Mouse (Mus musculus) embryo, embryonic 9.5 days (tissue): Measurements from ENCODE around the gene Iqub.

Experiments
- DNase-seq: peaks from one replicate; pipeline ENCODE4 v3.0.0-alpha.2; 2017; ENCODE audit errors: extremely low spot score

Gene Iqub

DNA sequence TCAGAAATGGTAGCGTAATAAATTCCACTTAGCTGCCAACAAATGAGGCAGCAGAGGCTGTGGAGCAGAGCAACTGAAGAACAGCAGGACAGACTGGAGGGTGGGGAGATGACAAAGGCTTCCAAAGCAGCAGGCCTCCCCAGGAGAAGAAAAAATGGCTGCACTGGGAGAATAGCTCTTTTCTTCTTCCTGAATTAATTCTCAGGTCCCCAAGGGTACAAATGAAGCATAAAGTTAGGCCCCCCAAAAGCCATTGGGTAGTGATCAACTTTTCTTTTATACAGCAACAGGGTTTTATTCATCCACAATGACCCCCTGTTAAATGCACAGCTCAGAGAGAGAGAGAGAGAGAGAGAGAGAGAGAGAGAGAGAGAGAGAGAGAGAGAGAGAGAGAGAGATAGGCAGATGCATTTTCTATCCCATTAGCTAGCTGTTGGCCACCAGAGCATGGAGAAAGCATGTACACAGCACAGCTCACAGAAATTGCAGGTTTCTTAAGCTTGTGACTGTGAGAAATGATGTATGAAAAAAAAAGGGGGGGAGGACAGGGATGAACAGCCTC is 44.2 kb downstream of the Iqub start:
- DNase-seq: no peak

DNA sequence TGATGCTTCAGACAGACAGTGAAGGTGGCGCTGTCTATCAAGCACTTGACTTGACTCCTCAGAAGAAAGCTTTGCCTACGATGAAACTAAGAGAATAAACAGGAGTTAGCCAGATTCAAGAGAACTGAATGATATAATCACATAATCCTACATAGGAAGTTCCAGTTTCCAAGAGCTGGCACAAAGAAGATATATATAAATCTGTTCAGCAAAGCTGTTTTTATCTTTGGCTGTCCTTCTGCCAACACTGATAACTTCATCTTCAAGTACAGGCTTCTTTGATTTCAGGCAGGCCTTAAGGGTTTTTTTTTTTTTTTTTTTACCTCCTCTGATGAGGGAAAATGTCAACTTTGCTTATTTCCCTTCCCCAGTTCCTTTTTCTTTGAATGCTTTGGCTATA is 44.7 kb downstream of the Iqub start:
- no peak for DNase-seq

DNA sequence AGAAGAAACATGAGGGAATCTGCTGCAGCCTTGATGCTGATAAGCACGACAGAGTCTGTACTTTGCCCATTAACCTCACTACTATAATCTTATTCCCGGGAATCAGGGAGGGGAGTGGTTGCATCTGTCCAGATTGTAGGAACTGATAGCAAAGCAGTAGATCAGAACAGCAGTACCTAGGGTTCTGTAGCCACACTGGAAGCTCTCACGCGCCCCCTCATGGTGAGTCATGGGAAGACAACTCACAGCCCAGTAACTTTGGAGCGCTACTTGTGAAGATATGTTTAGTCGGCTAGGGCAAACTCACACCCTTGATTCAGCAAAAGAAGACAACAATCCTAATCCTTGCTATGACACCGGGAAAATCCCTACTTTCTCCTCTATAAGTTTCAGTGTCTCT is 58.8 kb downstream of the Iqub start:
- peak; percentile 14 for DNase-seq

DNA sequence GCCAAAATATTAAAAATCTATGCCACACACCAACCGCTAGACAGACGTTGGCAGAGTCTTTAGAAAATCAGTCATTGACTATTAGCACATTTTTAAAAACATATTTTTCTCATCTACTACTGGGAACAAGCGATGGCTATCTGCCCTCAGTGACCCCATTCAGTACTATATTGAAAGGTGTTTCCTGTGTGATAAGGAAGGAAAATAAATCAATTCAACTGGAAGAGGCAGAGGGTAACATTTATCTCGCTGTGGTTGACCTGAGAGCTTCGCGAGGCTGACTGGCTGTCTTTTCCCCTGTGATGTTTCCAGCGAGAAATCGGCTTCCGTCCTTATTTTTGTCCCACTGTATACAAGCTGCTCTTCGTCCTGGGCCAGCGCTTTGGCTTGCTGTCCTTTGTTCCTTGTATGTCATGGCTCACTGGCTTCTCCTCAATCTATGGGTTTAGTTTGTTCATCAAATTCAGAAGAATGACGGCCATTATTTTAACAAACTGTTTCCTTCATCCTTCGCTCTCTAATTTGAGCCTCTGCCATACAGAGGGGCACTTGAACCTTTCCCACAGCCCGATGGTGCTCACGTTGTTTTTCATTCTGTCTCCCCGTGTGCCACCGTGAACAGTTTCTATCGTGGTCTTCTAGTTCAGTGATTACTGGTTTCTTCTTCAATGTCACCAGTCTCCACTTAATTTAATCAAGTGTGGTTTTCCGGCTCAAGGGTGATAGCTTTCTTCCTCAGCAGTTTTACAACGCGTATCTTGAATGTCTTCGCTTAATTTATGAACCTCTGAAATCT is 63.6 kb downstream of the Iqub start:
- DNase-seq: no peak

DNA sequence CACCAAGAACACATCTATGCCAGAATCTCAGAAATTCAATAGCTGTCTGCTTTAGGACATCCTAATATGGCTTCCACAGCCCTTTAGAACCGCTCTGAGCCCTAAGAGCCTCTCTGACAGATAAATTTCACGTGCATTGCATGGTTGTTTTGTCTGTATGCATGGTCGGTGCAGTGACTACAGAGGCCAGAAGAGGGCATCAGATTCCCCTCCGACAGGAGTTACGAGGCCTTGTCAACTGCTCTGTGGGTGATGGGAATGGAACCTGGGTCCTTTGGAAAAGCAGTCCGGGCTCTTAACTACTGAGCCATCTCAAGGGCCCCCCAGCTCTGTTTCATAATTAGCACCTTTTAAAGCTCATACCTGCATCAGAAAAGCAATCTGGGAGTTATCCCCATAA is 64.6 kb downstream of the Iqub start:
- DNase-seq: no peak

DNA sequence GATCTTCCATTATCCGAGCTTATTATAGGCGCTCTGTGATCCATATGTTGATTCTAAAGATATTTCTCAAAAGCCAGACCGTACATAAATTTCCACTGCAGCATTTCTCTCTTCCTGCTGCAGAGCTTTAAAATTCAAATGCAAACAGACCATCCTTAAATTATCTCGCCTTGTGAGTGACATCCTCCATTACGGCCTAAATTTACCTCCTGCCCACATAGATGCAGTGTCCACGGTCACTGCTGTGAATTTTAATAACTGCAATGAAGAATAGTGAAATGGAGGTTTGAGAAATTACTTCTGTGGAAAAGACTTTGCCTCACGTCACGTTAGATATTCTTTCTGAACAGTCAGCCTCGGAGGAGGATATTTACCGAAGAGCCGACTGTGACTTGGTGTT is 98.8 kb downstream of the Iqub start:
- no peak for DNase-seq

DNA sequence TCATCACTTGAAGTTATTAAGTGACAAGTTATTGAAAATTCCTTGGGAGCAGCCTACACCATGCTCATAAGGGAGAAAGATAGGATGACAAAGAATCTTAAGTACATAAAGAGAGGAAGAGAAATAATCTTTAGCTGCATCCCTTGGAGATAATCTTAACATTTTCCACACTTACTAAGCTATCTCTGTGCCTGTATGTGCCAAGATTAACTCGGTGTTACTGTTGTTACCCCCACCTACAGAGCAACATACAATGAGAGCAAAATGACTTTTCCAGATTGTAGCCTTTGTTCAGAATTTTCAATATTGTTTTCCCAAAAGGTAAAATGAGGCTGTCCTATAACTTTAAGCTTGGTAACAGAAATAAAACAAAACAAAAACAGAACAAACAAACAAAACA is 99.4 kb downstream of the Iqub start:
- DNase-seq: no peak

DNA sequence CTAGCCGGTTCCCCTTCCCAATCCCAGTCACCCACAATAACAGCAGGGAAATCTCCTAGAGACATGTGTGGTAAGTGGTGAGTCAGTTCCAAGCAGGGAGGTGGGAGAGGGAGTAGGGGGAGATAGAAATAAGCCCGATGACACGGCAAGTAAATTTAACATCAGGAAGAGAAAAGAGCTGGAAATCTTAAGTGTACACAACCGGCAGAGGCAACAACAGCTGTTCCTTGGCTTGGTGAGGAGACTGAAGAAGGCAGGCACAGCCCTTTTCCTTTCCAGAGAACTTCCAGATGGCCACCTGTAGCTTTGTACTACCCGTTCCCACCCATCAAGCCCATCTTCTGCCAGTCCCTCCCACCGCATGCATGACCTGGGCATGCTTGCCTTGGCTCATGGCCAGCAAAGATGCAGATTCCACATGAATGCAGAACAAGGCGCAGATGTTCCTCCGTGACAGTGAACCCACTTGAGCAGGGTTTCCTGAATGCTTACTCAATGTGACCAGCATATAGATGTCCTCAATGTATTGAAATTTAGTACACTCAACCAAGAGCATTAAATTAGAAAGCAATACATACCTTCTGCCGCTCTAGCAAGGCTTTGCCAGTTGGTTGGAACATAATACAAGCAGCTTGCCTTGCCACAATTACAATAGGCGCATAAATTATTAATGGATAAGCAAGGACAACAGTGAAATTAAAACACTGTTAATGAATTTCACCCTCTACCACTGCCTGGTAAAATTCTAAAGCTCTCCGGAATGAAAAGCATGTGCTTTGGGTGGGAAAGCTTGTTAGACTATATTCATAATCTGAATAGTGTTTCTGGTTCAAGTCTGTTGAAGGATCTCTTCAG is 106.1 kb downstream of the Iqub start:
- DNase-seq: no peak

DNA sequence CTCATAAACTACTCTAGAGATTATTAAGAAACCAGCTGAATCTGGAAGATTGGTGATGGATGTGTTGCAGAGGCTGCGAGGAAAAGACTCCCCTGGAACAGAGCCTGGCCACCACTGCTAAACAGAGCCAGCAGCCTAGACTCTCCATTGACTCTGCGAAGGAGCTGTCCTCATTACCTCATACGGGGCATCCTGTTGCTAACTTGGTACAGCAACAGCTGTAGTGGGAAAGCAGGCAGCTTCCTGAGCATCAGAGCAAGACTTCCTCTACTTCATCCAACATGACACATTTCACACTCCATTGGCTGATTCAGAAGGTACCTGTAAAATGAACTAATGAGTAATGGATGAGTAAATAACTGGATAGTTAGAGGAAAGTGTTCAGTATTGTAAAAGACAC is 107.1 kb downstream of the Iqub start:
- no peak for DNase-seq

DNA sequence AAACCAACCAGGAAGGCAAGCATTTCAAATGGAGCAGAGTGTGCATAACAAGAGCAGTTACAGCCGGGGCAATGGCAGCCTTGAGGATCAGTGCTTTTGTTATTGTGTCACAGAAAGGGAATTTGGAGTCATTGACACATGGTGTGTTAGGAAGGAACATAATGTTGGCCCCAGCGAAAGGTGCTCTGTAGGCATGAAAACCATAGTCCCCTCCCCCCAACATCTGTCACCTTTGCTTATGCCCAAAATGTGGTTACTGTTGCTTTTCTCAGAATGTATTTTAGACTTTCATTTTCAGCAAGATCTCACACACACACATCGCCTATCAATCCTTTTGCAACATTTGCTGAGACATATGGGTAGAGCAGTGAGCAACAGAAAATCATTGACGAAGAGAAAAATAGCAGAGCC is 117.6 kb downstream of the Iqub start:
- DNase-seq: no peak
